Mouse (Mus musculus) midbrain, embryonic 12.5 days (tissue): Measurements from ENCODE around the gene Adgrg5. TPM values are rescaled to one million over a fixed set of nuclear protein-coding genes. Genes with fewer than 3 reads are reported as not detected.

Source experiments
- ATAC-seq: fragments of 200-750 bp; cut with Nextera tagmentation; 2 replicates; pipeline ENCODE4 v1.8.0; 2017; ENCODE audit warnings: low read depth, moderate TSS enrichment, moderate library complexity; ENCODE audit not compliant: low FRiP score
- H3K27ac ChIP-seq: fragments of 300-500 bp; sonication (generic); replicated peaks from 2 replicates; pipeline ENCODE4 v1.5.1; 2016; ENCODE audit warnings: mild to moderate bottlenecking
- H3K27me3 ChIP-seq: fragments of 300-500 bp; sonication (generic); 2 replicates; pipeline ENCODE4 v1.6.1; 2016; ENCODE audit warnings: mild to moderate bottlenecking
- H3K36me3 ChIP-seq: fragments of 300-500 bp; sonication (generic); 2 replicates; pipeline ENCODE4 v1.6.1; 2016
- H3K4me1 ChIP-seq: fragments of 300-500 bp; sonication (generic); 2 replicates; pipeline ENCODE4 v1.6.1; 2016
- H3K4me2 ChIP-seq: fragments of 300-500 bp; sonication (generic); replicated peaks from 2 replicates; pipeline ENCODE4 v1.6.1; 2016; ENCODE audit warnings: mild to moderate bottlenecking, moderate library complexity
- H3K4me3 ChIP-seq: fragments of 300-500 bp; sonication (generic); 2 replicates; pipeline ENCODE4 v1.5.1; 2016; ENCODE audit warnings: mild to moderate bottlenecking
- H3K9ac ChIP-seq: fragments of 300-500 bp; sonication (generic); replicated peaks from 2 replicates; pipeline ENCODE4 v1.6.1; 2016; ENCODE audit warnings: mild to moderate bottlenecking, moderate library complexity
- H3K9me3 ChIP-seq: fragments of 300-500 bp; sonication (generic); 2 replicates; pipeline ENCODE4 v1.6.1; 2016; ENCODE audit warnings: mild to moderate bottlenecking
- WGBS: fragments of 180-500 bp; shearing (Covaris S2); methylation state at CpG from one replicate; pipeline ENCODE4 v1.1.7; 2016; 5-methylcytosine and 5-hydroxymethylcytosine counted together
- polyA plus RNA-seq: library from polyadenylated mRNA; unstranded; fragments of >200 nt; fragmentation: Nextera tagmentation; extraction: Ambion mirVana; gene quantifications from 2 replicates; pipeline ENCODE4 v1.2.1, GENCODE M21; 2016

Gene Adgrg5
- polyA plus RNA-seq, 1 experiment from 2014 or later = 0.09 TPM

DNA sequence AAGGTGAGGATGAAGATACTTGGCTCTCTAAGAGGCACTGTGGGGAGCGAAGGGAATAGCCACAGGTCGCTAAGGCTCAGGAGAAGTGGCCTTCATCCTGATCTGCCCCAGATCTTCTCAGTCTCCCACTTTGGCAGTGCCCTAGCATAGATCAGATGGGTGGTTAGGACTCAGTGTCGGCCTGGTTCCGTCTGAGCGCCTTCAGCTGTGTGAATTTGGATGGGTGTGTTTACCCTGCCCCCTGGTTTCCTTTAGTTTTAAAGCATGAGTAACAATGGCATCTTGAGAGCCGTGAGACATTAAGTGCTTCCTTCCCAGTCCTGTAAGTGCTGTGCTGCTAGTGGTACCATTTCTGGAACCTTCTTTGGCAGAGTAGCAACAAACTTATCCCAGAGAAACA is 65.1 kb downstream of the Adgrg5 start:
- Histone ChIP-seq H3K36me3 (no peaks in the 10 kb centered on the region), H3K4me2 (no peak overlapping the region), H3K27me3 (0 out of 2 replicates have a peak, but pooled peaks cover 13% of the 10 kb centered on the region), H3K27ac (no peak overlapping the region), H3K9me3 (no peaks in the 10 kb centered on the region), H3K4me3 (no peak overlapping the region), H3K4me1 (peaks cover 67% of the 10 kb centered on the region), H3K9ac (no peak overlapping the region)
- ATAC-seq = no peak
- 90% methylated on average over 6 of the region's 6 CpGs for WGBS

DNA sequence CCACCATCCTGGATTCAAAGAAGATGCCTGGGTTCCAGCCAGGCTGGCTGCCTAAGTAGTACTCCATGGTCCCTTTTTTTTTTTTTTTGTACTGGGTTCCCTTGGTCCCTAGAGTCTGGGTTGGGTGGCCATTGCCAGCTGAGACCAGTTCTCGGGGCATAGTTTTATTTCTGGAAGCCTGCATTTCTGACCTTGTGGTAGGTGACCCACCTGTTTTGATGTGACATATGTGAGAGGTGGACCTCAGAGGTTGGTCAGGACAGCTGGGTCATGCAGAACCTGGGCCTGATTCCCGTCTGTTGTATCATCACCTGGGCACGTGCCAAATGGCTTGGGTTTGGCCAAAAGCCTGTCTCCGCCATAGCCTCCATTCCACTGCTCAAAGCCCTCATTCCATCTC is 66.2 kb downstream of the Adgrg5 start:
- no peak overlapping the region for H3K9ac ChIP-seq
- H3K4me2 ChIP-seq = no peak overlapping the region
- no peaks in the 10 kb centered on the region for H3K36me3 ChIP-seq
- H3K27ac ChIP-seq = no peak overlapping the region
- no peak for ATAC-seq
- no peaks in the 10 kb centered on the region for H3K9me3 ChIP-seq
- peaks cover 59% of the 10 kb centered on the region for H3K4me1 ChIP-seq
- WGBS = 91% methylated on average over 4 of the region's 4 CpGs
- H3K27me3 ChIP-seq = 0 out of 2 replicates have a peak, but pooled peaks cover 13% of the 10 kb centered on the region
- H3K4me3 ChIP-seq = no peak overlapping the region

DNA sequence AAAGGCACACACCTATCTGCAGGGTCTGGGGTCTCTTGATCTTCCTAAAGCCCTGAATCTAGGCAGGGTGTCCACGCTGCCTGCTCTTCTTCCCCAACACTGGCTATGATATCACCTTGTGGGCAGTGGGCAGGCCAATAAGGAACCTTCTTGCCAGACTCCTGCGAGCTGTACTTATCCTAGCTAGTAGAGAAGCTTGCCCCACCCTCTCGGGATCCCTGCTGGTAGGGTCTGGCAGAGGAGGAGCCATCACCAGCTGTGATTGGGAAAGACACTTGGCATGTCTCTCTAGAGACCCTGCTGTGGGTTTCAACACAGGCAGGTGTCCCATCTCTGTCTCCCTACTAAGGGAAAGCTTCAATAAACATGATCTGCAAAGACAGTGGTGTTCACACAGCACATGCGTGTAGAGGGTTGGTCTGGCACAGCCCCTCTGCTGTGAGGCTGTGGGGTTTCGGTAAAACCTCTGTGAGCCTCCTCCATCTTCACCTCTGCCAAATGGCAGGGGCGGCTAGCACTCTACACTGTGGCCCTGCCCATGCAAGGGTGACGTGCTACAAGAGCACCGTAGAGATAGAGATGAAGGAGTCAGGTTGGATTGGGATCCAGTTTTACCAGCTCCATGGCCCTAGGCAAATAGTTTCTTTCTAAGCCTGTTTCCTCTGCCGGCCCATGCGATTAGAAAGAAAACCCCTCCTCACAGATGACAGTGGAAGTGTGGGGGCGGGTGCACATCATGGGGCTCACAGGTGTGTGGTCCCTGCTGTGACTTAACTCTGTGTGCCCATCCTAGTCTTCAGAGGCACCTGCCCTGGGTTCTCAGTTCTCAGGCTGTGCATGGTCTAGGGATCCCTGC is 67.3 kb downstream of the Adgrg5 start:
- 76% methylated on average over 11 of the region's 11 CpGs for WGBS
- 0 out of 2 replicates have a peak overlapping the region, but pooled peaks have one; percentile 39 for H3K27ac ChIP-seq
- peaks cover 55% of the 10 kb centered on the region for H3K4me1 ChIP-seq
- ATAC-seq = no peak
- H3K4me2 ChIP-seq = no peak overlapping the region
- no peaks in the 10 kb centered on the region for H3K9me3 ChIP-seq
- no peak overlapping the region for H3K9ac ChIP-seq
- H3K27me3 ChIP-seq = 0 out of 2 replicates have a peak, but pooled peaks cover 13% of the 10 kb centered on the region
- H3K36me3 ChIP-seq = no peaks in the 10 kb centered on the region
- no peak overlapping the region for H3K4me3 ChIP-seq

DNA sequence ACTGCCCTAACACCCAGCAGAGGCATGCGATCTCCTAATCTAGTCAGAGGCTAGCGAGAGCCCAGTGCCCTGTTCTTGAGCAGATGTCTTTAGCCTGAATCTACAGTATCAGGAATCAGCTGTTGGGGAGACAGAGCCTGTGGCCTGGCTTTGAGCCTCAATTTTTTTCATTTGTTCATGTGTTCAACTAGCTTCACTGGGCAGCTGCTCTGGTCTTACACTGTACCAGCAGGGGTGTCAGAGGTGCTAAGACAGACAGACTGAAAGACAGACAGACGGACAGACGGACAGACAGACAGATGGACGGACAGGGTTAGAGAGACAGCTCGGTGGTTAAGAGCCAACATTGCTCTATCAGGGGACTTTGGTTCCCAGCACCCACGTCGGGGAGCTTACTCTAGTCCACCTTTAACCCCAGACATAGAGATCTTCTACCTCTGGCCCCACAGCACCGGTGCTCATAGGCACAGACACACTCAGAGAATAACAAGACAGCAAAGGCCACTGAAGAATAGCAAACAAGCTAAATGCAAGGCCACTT is 68.0 kb downstream of the Adgrg5 start:
- no peaks in the 10 kb centered on the region for H3K9me3 ChIP-seq
- 0 out of 2 replicates have a peak, but pooled peaks cover 13% of the 10 kb centered on the region for H3K27me3 ChIP-seq
- 83% methylated on average over 9 of the region's 9 CpGs for WGBS
- H3K4me2 ChIP-seq = no peak overlapping the region
- H3K4me3 ChIP-seq = no peak overlapping the region
- peak overlapping the region; percentile 39; the same call in 1 of the 2 replicates for H3K27ac ChIP-seq
- H3K9ac ChIP-seq = no peak overlapping the region
- no peaks in the 10 kb centered on the region for H3K36me3 ChIP-seq
- no peak for ATAC-seq
- peaks cover 55% of the 10 kb centered on the region for H3K4me1 ChIP-seq

DNA sequence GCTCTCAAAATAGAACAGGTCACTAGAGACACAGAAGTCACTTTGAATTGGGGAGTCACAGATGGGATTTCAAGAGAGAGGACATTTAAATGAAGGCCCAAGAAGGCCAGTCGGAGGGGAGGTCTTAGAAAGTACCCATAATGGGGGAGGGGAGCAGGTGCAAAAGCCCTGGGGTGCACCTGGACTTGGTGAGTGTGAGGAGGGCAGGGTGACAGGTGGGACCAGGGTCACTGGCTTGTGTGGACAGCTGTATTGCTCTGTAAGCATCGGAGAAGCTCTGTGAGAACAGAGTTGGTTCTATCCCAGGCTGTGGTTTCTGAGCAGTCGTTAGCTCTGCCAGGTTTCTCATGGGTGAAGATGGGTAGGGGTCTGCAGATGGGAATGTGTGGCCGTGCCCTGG is 68.5 kb downstream of the Adgrg5 start:
- WGBS = 83% methylated on average over 4 of the region's 4 CpGs
- H3K9ac ChIP-seq = peak overlapping the region; percentile 24; the same call in 1 of the 2 replicates
- H3K4me1 ChIP-seq = peaks cover 55% of the 10 kb centered on the region
- H3K27me3 ChIP-seq = 0 out of 2 replicates have a peak, but pooled peaks cover 13% of the 10 kb centered on the region
- no peaks in the 10 kb centered on the region for H3K36me3 ChIP-seq
- peak overlapping the region; percentile 99 for H3K27ac ChIP-seq
- H3K9me3 ChIP-seq = no peaks in the 10 kb centered on the region
- no peak overlapping the region for H3K4me3 ChIP-seq
- no peak overlapping the region for H3K4me2 ChIP-seq
- ATAC-seq = no peak

DNA sequence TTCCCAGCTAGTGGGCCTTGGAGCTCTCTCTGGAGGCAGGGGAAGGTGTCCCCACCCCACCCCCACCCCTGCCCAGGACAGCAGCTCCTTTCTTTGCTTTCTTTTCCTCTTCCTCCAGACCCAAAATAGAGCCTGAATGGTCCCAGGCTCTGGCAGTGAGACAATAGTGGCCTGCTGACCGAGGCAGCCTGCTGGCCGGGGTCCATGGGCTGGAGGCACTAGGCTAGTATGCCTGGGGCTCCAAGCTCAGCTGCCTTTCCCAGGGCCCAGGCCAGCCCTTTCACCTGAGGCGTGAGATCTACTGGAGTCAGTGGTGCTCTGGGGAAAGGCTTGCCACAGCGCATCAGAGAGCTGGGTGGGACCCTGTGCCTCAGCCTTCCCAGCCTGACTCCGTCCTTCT is 69.0 kb downstream of the Adgrg5 start:
- Histone ChIP-seq H3K27me3 (0 out of 2 replicates have a peak, but pooled peaks cover 13% of the 10 kb centered on the region), H3K4me3 (no peak overlapping the region), H3K4me2 (peak overlapping the region; percentile 22; the same call in 1 of the 2 replicates), H3K36me3 (0 out of 2 replicates have a peak, but pooled peaks cover under 1% of the 10 kb centered on the region), H3K4me1 (peaks cover 56% of the 10 kb centered on the region), H3K9me3 (no peaks in the 10 kb centered on the region), H3K9ac (peak overlapping the region; percentile 24; the same call in 1 of the 2 replicates), H3K27ac (peak overlapping the region; percentile 99)
- no peak for ATAC-seq
- 33% methylated on average over 5 of the region's 5 CpGs for WGBS

Other genes starting within 250 kb of the Adgrg5 start
- 0.34 and 0.38 TPM in 2 replicates for gene Pllp, start 227.4 kb upstream of the Adgrg5 start, polyA plus RNA-seq
- not detected in 2 replicates for gene Ccl22, start 178.1 kb upstream of the Adgrg5 start, polyA plus RNA-seq
- gene Cx3cl1, start 151.7 kb upstream of the Adgrg5 start, polyA plus RNA-seq = 8.2 and 11.3 TPM in 2 replicates
- gene Ccl17, start 113.2 kb upstream of the Adgrg5 start, polyA plus RNA-seq = not detected in 2 replicates
- gene Coq9, start 85.4 kb upstream of the Adgrg5 start, polyA plus RNA-seq = 53.4 and 54.4 TPM in 2 replicates
- 182 and 192 TPM in 2 replicates for gene Ciapin1, start 85.3 kb upstream of the Adgrg5 start, polyA plus RNA-seq
- 136 and 140 TPM in 2 replicates for gene Polr2c, start 66.2 kb upstream of the Adgrg5 start, polyA plus RNA-seq
- 24.8 and 26.6 TPM in 2 replicates for gene Dok4, start 47.4 kb upstream of the Adgrg5 start, polyA plus RNA-seq
- gene Ccdc102a, start 5.6 kb upstream of the Adgrg5 start, polyA plus RNA-seq = 16.3 and 18.1 TPM in 2 replicates
- 193 and 210 TPM in 2 replicates for gene Adgrg1, start 51.1 kb downstream of the Adgrg5 start, polyA plus RNA-seq
- gene Adgrg3, start 94.0 kb downstream of the Adgrg5 start, polyA plus RNA-seq = 1.7 and 2.7 TPM in 2 replicates
- gene Drc7, start 131.4 kb downstream of the Adgrg5 start, polyA plus RNA-seq = 0.21 TPM in 1 of 2 replicates, not detected in the other
- gene Katnb1, start 157.5 kb downstream of the Adgrg5 start, polyA plus RNA-seq = 35.6 and 40.8 TPM in 2 replicates